Mouse (Mus musculus): ENCODE results near the gene Stam.

DNA sequence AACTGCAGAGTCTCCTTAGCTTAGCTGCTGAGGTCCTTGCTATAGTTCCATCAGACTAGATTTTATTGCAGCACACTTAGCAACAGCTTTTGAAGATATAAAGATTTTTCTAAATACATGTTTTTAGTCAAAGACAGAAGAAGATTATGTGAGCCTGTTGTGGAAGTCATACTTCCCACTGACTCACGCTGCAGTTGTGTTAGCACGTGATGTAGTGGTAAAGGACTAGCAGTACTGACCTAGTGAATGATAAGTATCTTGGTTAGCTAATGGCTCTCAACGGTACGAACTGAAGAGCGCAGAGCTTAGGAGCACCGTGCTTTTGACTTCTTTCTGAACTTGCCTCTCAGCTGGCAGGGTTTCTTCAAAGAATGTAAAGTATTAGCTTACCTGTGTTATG, 52.5 kb downstream of the Stam start:
- TF ChIP-seq POLR2A (IDR thresholded peaks at IDR 0.05; ENCODE audit: borderline replicate concordance, extremely low read depth, insufficient read depth, insufficient read length, poor library complexity, severe bottlenecking) (no peak), CTCF (IDR thresholded peaks at IDR 0.05; ENCODE audit: borderline replicate concordance, extremely low read depth, insufficient read depth, insufficient read length) (no peak)

Data from brain, embryonic 14.5 days (tissue).